Mouse (Mus musculus): ENCODE data around the gene Nptx1. TPM values are rescaled to one million over a fixed set of nuclear protein-coding genes. Genes with fewer than 3 reads are reported as not detected.

The Nptx1 gene
- polyA plus RNA-seq, 1 experiment from 2014 or later: 1.0 TPM

GRCm38 (mm10) chr11:119550546-119551335 lies 3.2 kb upstream of the Nptx1 start:
- no peak for ATAC-seq (ENCODE audit: insufficient number of reproducible peaks, insufficient read depth, low FRiP score, low TSS enrichment, low read depth)
- H3K27ac ChIP-seq: no peak overlapping the region
- H3K27me3 ChIP-seq: peaks cover 93% of the 10 kb centered on the region
- no peak overlapping the region for H3K4me3 ChIP-seq (replicated peaks)
- H3K36me3 ChIP-seq: no peaks in the 10 kb centered on the region
- no peak overlapping the region for H3K4me2 ChIP-seq
- WGBS: 45% methylated on average over 10 of the region's 10 CpGs
- H3K9me3 ChIP-seq: no peaks in the 10 kb centered on the region
- peaks cover 49% of the 10 kb centered on the region for H3K4me1 ChIP-seq (replicated peaks)
- H3K9ac ChIP-seq (replicated peaks): no peak overlapping the region

DNA sequence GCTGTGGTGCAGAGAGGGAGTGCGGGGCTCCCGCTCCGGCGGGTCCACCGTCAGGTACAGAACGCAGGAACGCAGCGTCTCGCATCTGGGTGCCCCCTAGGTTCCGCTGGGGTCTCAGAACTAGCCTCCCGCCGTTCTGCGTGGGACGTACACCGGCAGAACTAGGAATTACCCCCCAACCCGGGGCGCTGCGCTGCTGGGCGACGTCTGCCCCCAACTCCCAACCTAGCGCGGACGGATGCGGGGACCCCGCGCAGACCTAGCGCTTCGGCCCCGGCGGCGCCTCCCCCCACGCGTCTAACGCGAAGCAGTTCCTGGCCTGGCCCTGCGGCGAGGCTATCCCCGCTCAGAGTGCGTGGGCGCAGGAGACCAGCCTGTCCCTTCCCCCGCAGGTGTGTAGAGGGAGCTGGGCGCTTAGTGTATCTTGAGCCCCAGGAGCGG lies 1.8 kb upstream of the Nptx1 start:
- H3K27ac ChIP-seq: no peak overlapping the region
- H3K27me3 ChIP-seq: peaks cover 100% of the 10 kb centered on the region
- peak overlapping the region; percentile 98 for H3K4me2 ChIP-seq
- H3K36me3 ChIP-seq: no peaks in the 10 kb centered on the region
- peak overlapping the region; percentile 54 for H3K4me3 ChIP-seq (replicated peaks)
- ATAC-seq (ENCODE audit: insufficient number of reproducible peaks, insufficient read depth, low FRiP score, low TSS enrichment, low read depth): no peak
- H3K9ac ChIP-seq (replicated peaks): peak overlapping the region; percentile 48
- no peaks in the 10 kb centered on the region for H3K9me3 ChIP-seq
- WGBS: 1% methylated on average over 43 of the region's 43 CpGs
- H3K4me1 ChIP-seq (replicated peaks): peaks cover 53% of the 10 kb centered on the region

DNA sequence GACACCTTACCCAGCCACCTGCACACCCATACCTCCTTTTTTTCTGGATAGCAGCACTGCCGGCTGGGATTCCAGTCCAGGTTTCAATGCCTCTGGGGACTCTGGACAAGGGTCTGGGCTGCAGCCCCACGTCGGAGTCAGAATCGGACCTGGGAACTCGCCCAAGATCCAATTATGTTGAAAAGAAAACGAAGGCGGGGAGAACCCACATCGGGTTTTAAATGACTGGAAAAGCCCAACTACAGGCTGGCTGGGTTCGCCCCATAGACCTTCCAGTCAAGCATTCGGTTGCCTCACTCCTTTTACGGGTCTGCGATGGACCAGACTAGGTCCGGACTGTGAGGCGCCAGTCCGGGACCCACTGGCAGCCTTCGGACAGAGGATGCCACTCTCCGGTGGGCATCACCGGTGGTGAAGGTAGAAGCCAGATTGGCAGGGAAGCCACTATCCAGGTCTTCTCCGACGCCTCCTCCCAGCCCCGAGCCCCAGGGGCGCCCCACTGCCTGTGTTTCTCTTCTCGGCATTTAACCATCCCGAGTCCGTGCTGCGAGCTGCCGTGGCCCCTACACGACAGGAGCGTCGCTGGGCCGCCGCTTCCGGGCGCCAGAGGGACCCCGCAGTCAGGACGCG lies 1.3 kb upstream of the Nptx1 start:
- H3K36me3 ChIP-seq: no peaks in the 10 kb centered on the region
- H3K4me1 ChIP-seq (replicated peaks): peaks cover 53% of the 10 kb centered on the region
- H3K4me3 ChIP-seq (replicated peaks): peak overlapping the region; percentile 54
- ATAC-seq (ENCODE audit: insufficient number of reproducible peaks, insufficient read depth, low FRiP score, low TSS enrichment, low read depth): no peak
- H3K9me3 ChIP-seq: no peaks in the 10 kb centered on the region
- H3K4me2 ChIP-seq: peak overlapping the region; percentile 98
- peak overlapping the region; percentile 48 for H3K9ac ChIP-seq (replicated peaks)
- H3K27ac ChIP-seq: no peak overlapping the region
- 1% methylated on average over 37 of the region's 37 CpGs for WGBS
- peaks cover 100% of the 10 kb centered on the region for H3K27me3 ChIP-seq

DNA sequence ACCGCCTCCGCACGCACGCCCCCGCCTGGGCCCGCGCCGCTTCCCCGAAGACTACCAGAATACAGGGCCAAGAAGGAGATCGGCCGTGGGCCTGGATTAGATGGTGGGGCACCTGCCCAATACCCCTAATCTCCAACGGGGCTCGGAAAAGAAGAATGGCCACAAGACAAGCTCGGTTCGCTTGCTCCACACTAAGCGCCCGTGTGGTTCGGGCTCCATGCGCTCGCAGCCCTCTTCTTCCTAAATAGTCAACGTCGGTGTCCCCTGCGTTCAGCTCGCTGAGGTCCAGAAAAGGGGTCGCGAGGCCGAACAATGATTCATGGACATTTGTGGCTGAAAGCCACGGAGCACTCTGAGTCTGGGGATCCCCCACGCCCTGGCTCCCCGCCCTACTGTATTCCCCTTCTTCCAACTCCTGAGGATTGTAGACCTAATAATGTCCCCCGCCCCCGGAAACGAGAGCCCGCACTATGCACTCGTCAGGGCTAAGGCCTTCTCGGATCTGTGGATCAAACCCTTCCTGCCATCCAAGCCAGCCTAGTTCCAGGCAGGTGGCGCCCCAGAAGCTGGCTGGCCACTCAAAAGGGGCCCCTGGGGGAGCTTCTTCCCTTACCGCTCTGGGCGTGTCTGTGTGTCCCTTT lies 518 bp upstream of the Nptx1 start:
- Histone ChIP-seq H3K27ac (no peak overlapping the region), H3K4me1 (replicated peaks) (peaks cover 58% of the 10 kb centered on the region)
- 2% methylated on average over 39 of the region's 39 CpGs for WGBS

DNA sequence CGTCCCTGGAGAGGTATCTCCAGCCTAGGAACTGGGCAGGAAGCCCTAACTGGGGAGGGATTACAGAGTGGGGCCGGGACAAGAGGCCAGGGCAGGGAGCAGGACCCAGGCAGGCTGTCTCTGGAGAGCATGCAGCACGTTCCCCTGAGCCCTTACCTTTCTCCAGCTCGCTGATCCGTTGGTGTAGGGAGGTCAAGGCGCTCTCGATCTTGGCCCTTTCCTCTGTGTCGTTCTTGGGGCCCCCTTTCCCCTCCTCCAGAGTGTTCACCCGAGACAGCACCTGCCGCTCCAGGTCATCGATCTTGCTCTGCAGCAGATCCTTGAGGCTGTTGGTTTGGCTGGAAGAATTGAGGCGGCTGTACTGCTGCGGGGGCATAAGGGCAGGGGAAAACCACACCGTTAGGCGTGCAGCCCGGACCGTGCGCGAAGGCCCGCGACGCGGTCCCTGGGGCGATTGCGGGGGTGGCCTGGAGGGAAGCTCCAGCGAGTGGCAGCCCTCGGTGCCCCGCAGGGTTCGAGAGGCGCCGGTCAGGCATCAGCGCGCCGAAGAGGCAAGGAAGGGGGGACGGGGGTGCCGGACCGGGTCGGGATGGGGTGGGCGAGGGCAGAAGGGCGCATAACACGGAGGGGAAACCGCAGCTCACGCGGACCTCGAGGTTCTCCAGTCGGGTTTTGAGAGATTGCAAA lies 914 bp downstream of the Nptx1 start:
- Histone ChIP-seq H3K36me3 (no peaks in the 10 kb centered on the region), H3K4me3 (replicated peaks) (peak overlapping the region; percentile 54), H3K27me3 (peaks cover 100% of the 10 kb centered on the region), H3K9ac (replicated peaks) (peak overlapping the region; percentile 65), H3K27ac (no peak overlapping the region), H3K4me2 (peak overlapping the region; percentile 98), H3K4me1 (replicated peaks) (peaks cover 58% of the 10 kb centered on the region), H3K9me3 (no peaks in the 10 kb centered on the region)
- 2% methylated on average over 46 of the region's 46 CpGs for WGBS
- ATAC-seq (ENCODE audit: insufficient number of reproducible peaks, insufficient read depth, low FRiP score, low TSS enrichment, low read depth): no peak

More for the DNA sequence above, 518 bp upstream of the Nptx1 start:
- Histone ChIP-seq H3K4me2 (peak overlapping the region; percentile 98), H3K36me3 (no peaks in the 10 kb centered on the region), H3K9ac (replicated peaks) (peak overlapping the region; percentile 65), H3K4me3 (replicated peaks) (peak overlapping the region; percentile 54), H3K27me3 (peaks cover 100% of the 10 kb centered on the region), H3K9me3 (no peaks in the 10 kb centered on the region)
- no peak for ATAC-seq (ENCODE audit: insufficient number of reproducible peaks, insufficient read depth, low FRiP score, low TSS enrichment, low read depth)

DNA sequence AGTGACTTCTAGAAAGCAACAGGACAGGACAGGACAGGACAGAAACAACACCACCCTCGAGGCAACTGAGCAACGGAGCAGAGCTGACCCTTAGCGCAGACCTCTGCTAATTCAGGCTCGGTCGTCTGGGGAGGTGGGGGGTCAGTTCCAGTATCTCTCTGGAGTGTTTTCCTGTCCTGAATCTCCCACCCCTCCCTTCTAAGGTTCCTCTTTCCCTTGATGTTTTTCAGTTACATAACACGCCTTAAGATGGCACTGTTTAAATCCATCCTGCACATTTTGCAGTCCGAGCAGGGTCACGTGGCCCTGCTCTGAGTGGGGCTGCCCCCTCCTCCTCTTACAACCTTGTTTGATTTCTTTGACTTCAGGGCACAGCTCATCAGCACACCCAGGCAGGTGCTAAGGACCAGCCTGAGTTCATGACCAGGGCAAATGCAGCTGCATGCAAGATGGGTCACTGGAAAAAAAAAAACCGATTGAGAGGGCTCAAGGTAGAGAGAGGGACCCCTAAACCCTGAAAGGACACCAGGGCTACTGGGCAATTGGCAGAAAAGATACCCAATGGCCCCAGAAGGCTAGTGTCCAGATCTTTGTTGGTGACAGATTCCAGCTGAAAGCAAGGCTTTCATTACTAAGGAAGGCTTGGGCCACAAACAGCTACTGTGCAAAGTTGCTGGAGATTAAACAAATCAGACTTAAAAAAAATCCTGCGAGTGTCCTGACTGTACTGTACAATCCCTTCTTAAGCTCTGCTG lies 1.6 kb downstream of the Nptx1 start:
- no peak for ATAC-seq (ENCODE audit: insufficient number of reproducible peaks, insufficient read depth, low FRiP score, low TSS enrichment, low read depth)
- peak overlapping the region; percentile 54 for H3K4me3 ChIP-seq (replicated peaks)
- H3K36me3 ChIP-seq: no peaks in the 10 kb centered on the region
- H3K9ac ChIP-seq (replicated peaks): no peak overlapping the region
- no peak overlapping the region for H3K27ac ChIP-seq
- H3K27me3 ChIP-seq: peaks cover 100% of the 10 kb centered on the region
- WGBS: 7% methylated on average over 10 of the region's 10 CpGs
- peak overlapping the region; percentile 98 for H3K4me2 ChIP-seq
- H3K4me1 ChIP-seq (replicated peaks): peaks cover 52% of the 10 kb centered on the region
- no peaks in the 10 kb centered on the region for H3K9me3 ChIP-seq

- Histone ChIP-seq H3K27ac (no peak overlapping the region), H3K9ac (replicated peaks) (no peak overlapping the region), H3K4me3 (replicated peaks) (no peak overlapping the region), H3K27me3 (peaks cover 100% of the 10 kb centered on the region), H3K4me2 (no peak overlapping the region), H3K4me1 (replicated peaks) (peaks cover 49% of the 10 kb centered on the region), H3K9me3 (no peaks in the 10 kb centered on the region), H3K36me3 (no peaks in the 10 kb centered on the region)
- 40% methylated on average over 3 of the region's 3 CpGs for WGBS
- ATAC-seq (ENCODE audit: insufficient number of reproducible peaks, insufficient read depth, low FRiP score, low TSS enrichment, low read depth): no peak
Observed at GRCm38 (mm10) chr11:119545281-119545680, 2.3 kb downstream of the Nptx1 start.

- Histone ChIP-seq H3K4me2 (no peak overlapping the region), H3K9ac (replicated peaks) (no peak overlapping the region), H3K27ac (no peak overlapping the region), H3K4me3 (replicated peaks) (no peak overlapping the region), H3K27me3 (peaks cover 100% of the 10 kb centered on the region), H3K36me3 (no peaks in the 10 kb centered on the region), H3K4me1 (replicated peaks) (peaks cover 47% of the 10 kb centered on the region), H3K9me3 (no peaks in the 10 kb centered on the region)
- 83% methylated on average over 15 of the region's 15 CpGs for WGBS
- no peak for ATAC-seq (ENCODE audit: insufficient number of reproducible peaks, insufficient read depth, low FRiP score, low TSS enrichment, low read depth)
Observed at GRCm38 (mm10) chr11:119544518-119545105, 2.9 kb downstream of the Nptx1 start.

GRCm38 (mm10) chr11:119543816-119544517 lies 3.6 kb downstream of the Nptx1 start:
- Histone ChIP-seq H3K9ac (replicated peaks) (no peak overlapping the region), H3K36me3 (no peaks in the 10 kb centered on the region), H3K27ac (no peak overlapping the region), H3K27me3 (peaks cover 98% of the 10 kb centered on the region), H3K4me2 (no peak overlapping the region), H3K4me3 (replicated peaks) (no peak overlapping the region), H3K9me3 (no peaks in the 10 kb centered on the region), H3K4me1 (replicated peaks) (peaks cover 40% of the 10 kb centered on the region)
- WGBS: 51% methylated on average over 16 of the region's 16 CpGs
- ATAC-seq (ENCODE audit: insufficient number of reproducible peaks, insufficient read depth, low FRiP score, low TSS enrichment, low read depth): no peak

- H3K4me2 ChIP-seq: no peak overlapping the region
- no peaks in the 10 kb centered on the region for H3K36me3 ChIP-seq
- no peak overlapping the region for H3K27ac ChIP-seq
- no peaks in the 10 kb centered on the region for H3K9me3 ChIP-seq
- peaks cover 30% of the 10 kb centered on the region for H3K4me1 ChIP-seq (replicated peaks)
- H3K4me3 ChIP-seq (replicated peaks): no peak overlapping the region
- no peak overlapping the region for H3K9ac ChIP-seq (replicated peaks)
- WGBS: 73% methylated on average over 5 of the region's 5 CpGs
- no peak for ATAC-seq (ENCODE audit: insufficient number of reproducible peaks, insufficient read depth, low FRiP score, low TSS enrichment, low read depth)
- peaks cover 88% of the 10 kb centered on the region for H3K27me3 ChIP-seq
Observed at GRCm38 (mm10) chr11:119542886-119543285, 4.7 kb downstream of the Nptx1 start.

Measured in limb, embryonic 12.5 days (tissue).